Mouse (Mus musculus) midbrain, embryonic 13.5 days (tissue): ENCODE results near the gene Prss54. TPM values are rescaled to one million over a fixed set of nuclear protein-coding genes. Genes with fewer than 3 reads are reported as not detected.

Source experiments
- ATAC-seq: fragments of 200-750 bp; cut with Nextera tagmentation; 2 replicates; pipeline ENCODE4 v1.8.0; 2017; ENCODE audit warnings: mild to moderate bottlenecking, moderate TSS enrichment, moderate library complexity
- H3K27ac ChIP-seq: fragments of 300-500 bp; sonication (generic); 2 replicates; pipeline ENCODE4 v1.5.1; 2015; ENCODE audit warnings: inconsistent platforms, mild to moderate bottlenecking, moderate library complexity
- H3K27me3 ChIP-seq: fragments of 300-500 bp; sonication (generic); 2 replicates; pipeline ENCODE4 v1.6.1; 2015; ENCODE audit warnings: mild to moderate bottlenecking, inconsistent platforms
- H3K36me3 ChIP-seq: fragments of 300-500 bp; sonication (generic); 2 replicates; pipeline ENCODE4 v1.6.1; 2015; ENCODE audit warnings: mild to moderate bottlenecking, inconsistent platforms
- H3K4me1 ChIP-seq: fragments of 300-500 bp; sonication (generic); replicated peaks from 2 replicates; pipeline ENCODE4 v1.6.1; 2015; ENCODE audit warnings: inconsistent platforms
- H3K4me2 ChIP-seq: fragments of 300-500 bp; sonication (generic); replicated peaks from 2 replicates; pipeline ENCODE4 v1.6.1; 2015; ENCODE audit warnings: moderate library complexity, mild to moderate bottlenecking, inconsistent platforms
- H3K4me3 ChIP-seq: fragments of 300-500 bp; sonication (generic); replicated peaks from 2 replicates; pipeline ENCODE4 v1.5.1; 2015; ENCODE audit warnings: mild to moderate bottlenecking, inconsistent platforms
- H3K9ac ChIP-seq: fragments of 300-500 bp; sonication (generic); replicated peaks from 2 replicates; pipeline ENCODE4 v1.6.1; 2015; ENCODE audit warnings: mild to moderate bottlenecking, inconsistent platforms
- H3K9me3 ChIP-seq: fragments of 300-500 bp; sonication (generic); 2 replicates; pipeline ENCODE4 v1.6.1; 2016; ENCODE audit warnings: mild to moderate bottlenecking, inconsistent platforms
- WGBS: fragments of 180-500 bp; shearing (Covaris S2); methylation state at CpG from one replicate; pipeline ENCODE4 v1.1.7; 2015; 5-methylcytosine and 5-hydroxymethylcytosine counted together
- polyA plus RNA-seq: library from polyadenylated mRNA; unstranded; fragments of >200 nt; fragmentation: Nextera tagmentation; extraction: Ambion mirVana; gene quantifications from 2 replicates; pipeline ENCODE4 v1.2.1, GENCODE M21; 2015

The Prss54 gene
- polyA plus RNA-seq, 1 experiment from 2014 or later, result not detected

GRCm38 (mm10) chr8:95549871-95550829, 26.0 kb downstream of the Prss54 start:
- Histone ChIP-seq H3K27ac (peak overlapping the region; percentile 68), H3K4me1 (peaks cover 18% of the 10 kb centered on the region), H3K9me3 (no peaks in the 10 kb centered on the region), H3K4me3 (no peak overlapping the region), H3K36me3 (no peaks in the 10 kb centered on the region), H3K4me2 (peak overlapping the region; percentile 15; the same call in 1 of the 2 replicates), H3K9ac (peak overlapping the region; percentile 36), H3K27me3 (no peaks in the 10 kb centered on the region)
- WGBS, result 49% methylated on average over 16 of the region's 16 CpGs
- ATAC-seq, result peak; percentile 82

GRCm38 (mm10) chr8:95547931-95548330, 28.2 kb downstream of the Prss54 start:
- ATAC-seq, result no peak
- no peak overlapping the region for H3K4me2 ChIP-seq

DNA sequence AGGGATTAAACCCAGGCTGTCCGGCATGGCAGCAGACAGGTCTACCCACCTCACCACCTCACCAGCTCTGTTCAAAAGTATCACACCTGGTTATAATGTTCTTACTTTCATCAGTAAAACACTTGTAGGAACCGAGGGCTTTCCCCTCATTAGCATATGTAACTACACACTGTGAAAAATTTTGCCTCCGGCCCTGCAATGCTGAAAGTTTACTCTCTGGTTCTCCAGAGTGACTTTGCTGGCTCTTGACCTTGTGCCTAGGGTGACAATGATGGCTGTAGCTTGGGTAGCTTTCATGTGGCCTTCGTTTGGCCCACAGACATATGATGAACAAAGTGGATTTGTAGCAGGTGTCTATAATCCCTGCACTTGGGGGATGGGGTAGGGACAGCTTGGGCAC, 29.2 kb downstream of the Prss54 start:
- H3K9me3 ChIP-seq, result no peaks in the 10 kb centered on the region
- H3K36me3 ChIP-seq, result no peaks in the 10 kb centered on the region
- no peak for ATAC-seq
- H3K4me1 ChIP-seq, result peaks cover 18% of the 10 kb centered on the region
- H3K9ac ChIP-seq, result no peak overlapping the region
- H3K4me2 ChIP-seq, result no peak overlapping the region
- H3K4me3 ChIP-seq, result no peak overlapping the region
- WGBS, result 83% methylated on average over 4 of the region's 4 CpGs
- no peaks in the 10 kb centered on the region for H3K27me3 ChIP-seq
- no peak overlapping the region for H3K27ac ChIP-seq

More at GRCm38 (mm10) chr8:95547931-95548330, 28.2 kb downstream of the Prss54 start:
- no peaks in the 10 kb centered on the region for H3K36me3 ChIP-seq
- no peaks in the 10 kb centered on the region for H3K9me3 ChIP-seq
- WGBS, result 76% methylated on average over 8 of the region's 8 CpGs
- H3K4me3 ChIP-seq, result no peak overlapping the region
- H3K4me1 ChIP-seq, result peaks cover 18% of the 10 kb centered on the region
- H3K27me3 ChIP-seq, result no peaks in the 10 kb centered on the region
- no peak overlapping the region for H3K27ac ChIP-seq
- no peak overlapping the region for H3K9ac ChIP-seq

- WGBS, result 86% methylated on average over 17 of the region's 17 CpGs
- Histone ChIP-seq H3K4me3 (no peak overlapping the region), H3K27me3 (no peaks in the 10 kb centered on the region)
Observed at GRCm38 (mm10) chr8:95545815-95546214, 30.3 kb downstream of the Prss54 start.

GRCm38 (mm10) chr8:95543065-95543464, 33.1 kb downstream of the Prss54 start:
- no peaks in the 10 kb centered on the region for H3K27me3 ChIP-seq
- no peak overlapping the region for H3K27ac ChIP-seq
- no peaks in the 10 kb centered on the region for H3K36me3 ChIP-seq
- H3K9me3 ChIP-seq, result no peaks in the 10 kb centered on the region
- WGBS, result 83% methylated on average over 3 of the region's 3 CpGs
- no peak for ATAC-seq
- H3K4me3 ChIP-seq, result no peak overlapping the region
- no peak overlapping the region for H3K9ac ChIP-seq
- peaks cover 7% of the 10 kb centered on the region; the same call in 1 of the 2 replicates for H3K4me1 ChIP-seq
- H3K4me2 ChIP-seq, result no peak overlapping the region

More at GRCm38 (mm10) chr8:95545815-95546214, 30.3 kb downstream of the Prss54 start:
- no peak overlapping the region for H3K27ac ChIP-seq
- no peaks in the 10 kb centered on the region for H3K9me3 ChIP-seq
- no peak overlapping the region for H3K9ac ChIP-seq
- H3K4me1 ChIP-seq, result peaks cover 17% of the 10 kb centered on the region
- no peaks in the 10 kb centered on the region for H3K36me3 ChIP-seq
- H3K4me2 ChIP-seq, result no peak overlapping the region
- no peak for ATAC-seq

GRCm38 (mm10) chr8:95542191-95542590, 33.9 kb downstream of the Prss54 start:
- no peak overlapping the region for H3K9ac ChIP-seq
- WGBS, result 93% methylated on average over 6 of the region's 6 CpGs

GRCm38 (mm10) chr8:95539487-95539886, 36.7 kb downstream of the Prss54 start:
- Histone ChIP-seq H3K4me2 (no peak overlapping the region), H3K4me3 (no peak overlapping the region), H3K27ac (no peak overlapping the region), H3K9ac (no peak overlapping the region), H3K9me3 (no peaks in the 10 kb centered on the region), H3K27me3 (no peaks in the 10 kb centered on the region), H3K36me3 (no peaks in the 10 kb centered on the region), H3K4me1 (no peaks in the 10 kb centered on the region)
- no peak for ATAC-seq
- 84% methylated on average over 5 of the region's 5 CpGs for WGBS

More at GRCm38 (mm10) chr8:95542191-95542590, 33.9 kb downstream of the Prss54 start:
- Histone ChIP-seq H3K4me3 (no peak overlapping the region), H3K27ac (no peak overlapping the region), H3K4me2 (no peak overlapping the region), H3K36me3 (no peaks in the 10 kb centered on the region), H3K9me3 (no peaks in the 10 kb centered on the region), H3K27me3 (no peaks in the 10 kb centered on the region), H3K4me1 (no peaks in the 10 kb centered on the region)
- no peak for ATAC-seq

- peaks cover 7% of the 10 kb centered on the region for H3K4me1 ChIP-seq
- H3K4me2 ChIP-seq, result peak within 1 kb of the TSS; percentile 76
- H3K36me3 ChIP-seq, result no peaks in the 10 kb centered on the region
- peak within 1 kb of the TSS; percentile 51 for H3K4me3 ChIP-seq
- ATAC-seq, result peak; percentile 93
- H3K9me3 ChIP-seq, result no peaks in the 10 kb centered on the region
- 5% methylated on average over 33 of the region's 33 CpGs for WGBS
- peak within 1 kb of the TSS; percentile 66 for H3K9ac ChIP-seq
- no peaks in the 10 kb centered on the region for H3K27me3 ChIP-seq
- H3K27ac ChIP-seq, result peak within 1 kb of the TSS; percentile 30; the same call in 1 of the 2 replicates
Observed at GRCm38 (mm10) chr8:95533584-95534387, 42.4 kb downstream of the Prss54 start, which contains the start of gene Ccdc113. Gene Ccdc113, plus strand, starts transcription at chr8:95534085.

GRCm38 (mm10) chr8:95532206-95532605, 43.9 kb downstream of the Prss54 start:
- Histone ChIP-seq H3K27me3 (no peaks in the 10 kb centered on the region), H3K9ac (no peak overlapping the region), H3K27ac (no peak overlapping the region), H3K4me2 (no peak overlapping the region), H3K4me3 (no peak overlapping the region), H3K4me1 (peaks cover 7% of the 10 kb centered on the region), H3K36me3 (no peaks in the 10 kb centered on the region), H3K9me3 (no peaks in the 10 kb centered on the region)
- WGBS, result 75% methylated on average over 4 of the region's 4 CpGs
- ATAC-seq, result no peak

DNA sequence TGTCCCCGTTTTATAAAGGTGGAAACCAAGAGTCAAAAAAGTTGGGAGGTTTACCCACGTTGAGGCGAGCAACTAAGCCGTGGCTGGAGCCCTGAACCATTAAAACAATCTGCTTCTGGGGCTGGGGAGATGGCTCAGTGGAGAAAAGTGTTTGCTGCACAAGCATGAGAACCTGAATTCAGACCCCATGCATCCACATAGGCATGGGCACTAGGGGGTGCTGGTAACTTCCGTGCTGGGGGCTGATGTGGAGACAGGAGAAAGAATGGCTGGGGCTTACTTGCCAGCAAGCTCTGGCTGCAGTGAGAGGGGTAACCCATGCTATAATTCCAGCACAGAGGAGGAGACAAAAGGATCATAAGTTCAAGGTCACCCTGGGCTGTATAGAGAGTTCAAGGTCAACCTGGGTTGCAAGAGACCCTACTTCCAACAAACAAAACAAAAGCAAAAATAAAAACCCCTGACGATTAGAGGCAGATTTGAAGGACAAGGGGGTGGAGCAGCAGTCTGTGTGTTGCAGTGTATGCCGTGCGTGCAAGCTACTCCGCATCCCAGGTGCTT, 47.3 kb downstream of the Prss54 start:
- Histone ChIP-seq H3K36me3 (no peaks in the 10 kb centered on the region), H3K9me3 (no peaks in the 10 kb centered on the region), H3K27ac (no peak overlapping the region), H3K4me1 (peaks cover 2% of the 10 kb centered on the region; the same call in 1 of the 2 replicates), H3K27me3 (no peaks in the 10 kb centered on the region), H3K4me3 (no peak overlapping the region), H3K4me2 (no peak overlapping the region), H3K9ac (no peak overlapping the region)
- ATAC-seq, result no peak
- 62% methylated on average over 9 of the region's 9 CpGs for WGBS

GRCm38 (mm10) chr8:95528194-95528593, 47.9 kb downstream of the Prss54 start:
- H3K9ac ChIP-seq, result no peak overlapping the region
- no peaks in the 10 kb centered on the region for H3K9me3 ChIP-seq
- H3K36me3 ChIP-seq, result no peaks in the 10 kb centered on the region
- H3K4me2 ChIP-seq, result no peak overlapping the region
- ATAC-seq, result no peak
- H3K27ac ChIP-seq, result no peak overlapping the region
- no peaks in the 10 kb centered on the region for H3K27me3 ChIP-seq
- H3K4me1 ChIP-seq, result no peaks in the 10 kb centered on the region; the same call in 1 of the 2 replicates
- no peak overlapping the region for H3K4me3 ChIP-seq
- WGBS, result 79% methylated on average over 10 of the region's 10 CpGs
